ENCODE assay signal across 15 mouse cellular contexts in genomic region chr5:36259691-36260124, GRCm38 (mm10). TPM values are rescaled to one million over a fixed set of nuclear protein-coding genes. Genes with fewer than 3 reads are reported as not detected.
DNase-seq lines count a peak whose midpoint lies in the region; ATAC-seq and TF ChIP-seq lines count a peak whose summit lies in the region.
"Had no signal": no experiment of that assay in that cellular context is flagged by ENCODE, and none has a peak within 500 bp of the region (broad histone marks: within the 10 kb centered on the region; RNA-seq: fewer than 3 reads in every experiment).

No protein-coding gene starts in this region.

- H3K27me3 ChIP-seq in hindbrain, embryonic 15.5 days, result no peaks in the 10 kb centered on the region
- H3K27me3 ChIP-seq in midbrain, embryonic 11.5 days (ENCODE audit: control insufficient read depth, insufficient read depth, low read length), result no peaks in the 10 kb centered on the region
- H3K27me3 ChIP-seq: intestine, embryonic 15.5 days; limb, embryonic 15.5 days had no signal

- H3K4me1 ChIP-seq in hindbrain, embryonic 15.5 days (replicated peaks), result peaks cover 34% of the 10 kb centered on the region
- H3K4me1 ChIP-seq in midbrain, embryonic 11.5 days (ENCODE audit: control insufficient read depth, insufficient read depth, low read length), result 0 out of 2 replicates have a peak, but pooled peaks cover 4% of the 10 kb centered on the region
- H3K4me1 ChIP-seq: megakaryocyte, embryonic 14.5 days had no signal

- DNase-seq in brain, adult 2 months (ENCODE audit: low read depth, low spot score), result peak; percentile 28
- DNase-seq in brain, embryonic 14.5 days (ENCODE audit: low read depth), result peak; percentile 82
- DNase-seq in midbrain, embryonic 11.5 days (ENCODE audit: low spot score, missing footprints), result no peak
- no peak for DNase-seq in spleen, postnatal 14 days (ENCODE audit: low spot score in 2 of 2)
- DNase-seq in right cerebral cortex, postnatal 14 days, result no peak
- DNase-seq in kidney, postnatal 25 days, result no peak
- DNase-seq: cerebellum, postnatal 36 days; gastrocnemius, postnatal 14 days; thymus, postnatal 4 days had no signal

- peak; percentile 62 for ATAC-seq in hindbrain, embryonic 15.5 days (ENCODE audit: low FRiP score, low read depth)
- peak; percentile 42; the same call in 1 of the 2 replicates for ATAC-seq in midbrain, embryonic 11.5 days (ENCODE audit: low FRiP score)
- ATAC-seq: intestine, embryonic 15.5 days had no signal

- 0 out of 2 replicates have a peak overlapping the region, but pooled peaks have one; percentile 34 for H3K27ac ChIP-seq in hindbrain, embryonic 15.5 days (replicated peaks)
- no peak overlapping the region; the same call in 1 of the 2 replicates for H3K27ac ChIP-seq in midbrain, embryonic 11.5 days (ENCODE audit: low read depth, low read length)
- H3K27ac ChIP-seq: intestine, embryonic 15.5 days had no signal

- H3K4me2 ChIP-seq in hindbrain, embryonic 15.5 days, result no peak overlapping the region
- no peak overlapping the region for H3K4me2 ChIP-seq in midbrain, embryonic 11.5 days
- H3K4me2 ChIP-seq: intestine, embryonic 15.5 days; limb, embryonic 15.5 days had no signal

- no peak for TF ChIP-seq POLR2A in brain, embryonic 14.5 days (IDR thresholded peaks at IDR 0.05; ENCODE audit: borderline replicate concordance, extremely low read depth, insufficient read depth, insufficient read length, poor library complexity, severe bottlenecking)

- H3K4me3 ChIP-seq in hindbrain, embryonic 15.5 days, result no peak overlapping the region
- H3K4me3 ChIP-seq in midbrain, embryonic 11.5 days (ENCODE audit: low read depth, low read length), result no peak overlapping the region
- H3K4me3 ChIP-seq: intestine, embryonic 15.5 days; limb, embryonic 15.5 days; megakaryocyte, embryonic 14.5 days had no signal

- no peaks in the 10 kb centered on the region for H3K36me3 ChIP-seq in hindbrain, embryonic 15.5 days
- H3K36me3 ChIP-seq in midbrain, embryonic 11.5 days (ENCODE audit: control insufficient read depth, insufficient read depth, low read length), result no peaks in the 10 kb centered on the region
- H3K36me3 ChIP-seq: intestine, embryonic 15.5 days; limb, embryonic 15.5 days had no signal

- no peak for TF ChIP-seq CTCF in brain, embryonic 14.5 days (IDR thresholded peaks at IDR 0.05; ENCODE audit: borderline replicate concordance, extremely low read depth, insufficient read depth, insufficient read length)

- H3K9me3 ChIP-seq in hindbrain, embryonic 15.5 days, result no peaks in the 10 kb centered on the region
- no peaks in the 10 kb centered on the region for H3K9me3 ChIP-seq in midbrain, embryonic 11.5 days (ENCODE audit: control insufficient read depth, low read length)
- H3K9me3 ChIP-seq: intestine, embryonic 15.5 days; limb, embryonic 15.5 days; megakaryocyte, embryonic 14.5 days had no signal

- WGBS in hindbrain, embryonic 15.5 days, result 28% methylated on average over 6 of the region's 6 CpGs
- WGBS in midbrain, embryonic 11.5 days, result 61% methylated on average over 6 of the region's 6 CpGs

- no peak overlapping the region for H3K9ac ChIP-seq in hindbrain, embryonic 15.5 days
- H3K9ac ChIP-seq in midbrain, embryonic 11.5 days (ENCODE audit: low read length), result no peak overlapping the region
- H3K9ac ChIP-seq: intestine, embryonic 15.5 days; limb, embryonic 15.5 days had no signal

RNA-seq across cellular contexts. Expression of gene Psapl1, which starts 55.9 kb away (rescaled TPM):
- polyA plus RNA-seq in brain, embryonic 14.5 days (2012; rRNA removed), result 0.05 TPM in 1 of 2 replicates, not detected in the other
- 0.07 TPM in 1 of 2 replicates, not detected in the other for polyA plus RNA-seq in hindbrain, embryonic 15.5 days (2015; fragmentation: Nextera tagmentation; extraction: Ambion mirVana)
- 0.16 TPM in 1 of 2 replicates, not detected in the other for polyA plus RNA-seq in midbrain, embryonic 11.5 days (2014; fragmentation: Nextera tagmentation; extraction: Ambion mirVana)
- polyA plus RNA-seq: heart, embryonic 14.5 days; spleen, adult 2 months had no signal

Comparison
In these comparisons a context has a peak if more than half of its experiments do, and no peak if none do; other contexts are left out.
1. DNase-seq: peak in brain, adult 2 months (single experiment) and brain, embryonic 14.5 days (single experiment); none in midbrain, embryonic 11.5 days (single experiment), spleen, postnatal 14 days (0 of 2), right cerebral cortex, postnatal 14 days (single experiment) and kidney, postnatal 25 days (0 of 2).